Mouse (Mus musculus) thymus, adult 2 months (tissue): ENCODE results near the gene Cacnb4. TPM values are rescaled to one million over a fixed set of nuclear protein-coding genes. Genes with fewer than 3 reads are reported as not detected.

Experiments
- DNase-seq: peaks from one replicate; pipeline ENCODE4 v3.0.0; 2021
- H3K27ac ChIP-seq: fragments of 200-500 bp; 2 replicates; pipeline ENCODE4 v1.5.1; 2012; ENCODE audit warnings: low read length, control low read depth; ENCODE audit not compliant: control insufficient read depth, insufficient read depth
- H3K27me3 ChIP-seq: fragments of 200-500 bp; 2 replicates; pipeline ENCODE4 v1.6.1; 2012; ENCODE audit warnings: mild to moderate bottlenecking, low read length, moderate library complexity, mixed read lengths; ENCODE audit not compliant: control insufficient read depth, insufficient read depth
- H3K36me3 ChIP-seq: fragments of 200-500 bp; 2 replicates; pipeline ENCODE4 v1.6.1; 2012; ENCODE audit warnings: mild to moderate bottlenecking, low read length, moderate library complexity; ENCODE audit not compliant: control insufficient read depth, insufficient read depth
- H3K4me1 ChIP-seq: fragments of 200-500 bp; replicated peaks from 2 replicates; pipeline ENCODE4 v1.6.1; 2012; ENCODE audit warnings: low read length; ENCODE audit not compliant: control insufficient read depth, insufficient read depth
- H3K4me3 ChIP-seq: fragments of 200-500 bp; 2 replicates; pipeline ENCODE4 v1.5.1; 2012; ENCODE audit warnings: mild to moderate bottlenecking, low read length, control low read depth, moderate library complexity; ENCODE audit not compliant: control insufficient read depth, insufficient read depth
- CTCF ChIP-seq: fragments of 200-500 bp; IDR thresholded peaks from 2 replicates; pipeline ENCODE4 v1.5.1; 2012; ENCODE audit warnings: mild to moderate bottlenecking, control low read depth, low read length, moderate library complexity, borderline replicate concordance; ENCODE audit not compliant: control insufficient read depth, poor library complexity, insufficient read depth; ENCODE audit errors: extremely low read depth
- POLR2A ChIP-seq: fragments of 200-500 bp; IDR thresholded peaks from 2 replicates; pipeline ENCODE4 v1.6.1; 2012; ENCODE audit warnings: mild to moderate bottlenecking, low read length, control low read depth, moderate library complexity; ENCODE audit not compliant: control insufficient read depth, poor library complexity, insufficient read depth; ENCODE audit errors: extremely low read depth
- WGBS: fragments of 180-500 bp; shearing (Covaris S2); methylation state at CpG from one replicate; pipeline ENCODE4 v1.1.7; 2018; 5-methylcytosine and 5-hydroxymethylcytosine counted together
- polyA plus RNA-seq: library from polyadenylated mRNA; depleted of rRNA; stranded (reverse); fragments of >200 nt; gene quantifications from 2 replicates; pipeline ENCODE4 v1.2.3, GENCODE M21; 2012

The Cacnb4 gene
- polyA plus RNA-seq, 1 experiment = 0.04 TPM

- 91% methylated on average over 5 of the region's 5 CpGs for WGBS
- Histone ChIP-seq H3K27ac (no peak overlapping the region), H3K36me3 (no peaks in the 10 kb centered on the region), H3K4me3 (no peak overlapping the region), H3K27me3 (no peaks in the 10 kb centered on the region), H3K4me1 (no peaks in the 10 kb centered on the region)
- no peak for DNase-seq
- TF ChIP-seq POLR2A (no peak), CTCF (no peak)
Observed at GRCm38 (mm10) chr2:52656722-52657121, 19.9 kb downstream of the Cacnb4 start.

- TF ChIP-seq CTCF (no peak), POLR2A (no peak)
- Histone ChIP-seq H3K27me3 (no peaks in the 10 kb centered on the region), H3K36me3 (no peaks in the 10 kb centered on the region), H3K27ac (no peak overlapping the region), H3K4me1 (no peaks in the 10 kb centered on the region), H3K4me3 (no peak overlapping the region)
- 29% methylated on average over 4 of the region's 4 CpGs for WGBS
- DNase-seq = no peak
Observed at GRCm38 (mm10) chr2:52654541-52654940, 22.1 kb downstream of the Cacnb4 start.

GRCm38 (mm10) chr2:52651547-52651946 is 25.1 kb downstream of the Cacnb4 start:
- H3K27me3 ChIP-seq = no peaks in the 10 kb centered on the region
- no peak overlapping the region for H3K27ac ChIP-seq
- H3K4me1 ChIP-seq = no peaks in the 10 kb centered on the region
- 93% methylated on average over 6 of the region's 6 CpGs for WGBS
- no peaks in the 10 kb centered on the region for H3K36me3 ChIP-seq
- no peak for DNase-seq
- TF ChIP-seq POLR2A (no peak), CTCF (no peak)
- H3K4me3 ChIP-seq = no peak overlapping the region

GRCm38 (mm10) chr2:52647255-52647998 is 29.2 kb downstream of the Cacnb4 start:
- TF ChIP-seq CTCF = no peak
- no peak for TF ChIP-seq POLR2A
- H3K4me3 ChIP-seq = no peak overlapping the region
- H3K27me3 ChIP-seq = no peaks in the 10 kb centered on the region
- no peak for DNase-seq
- H3K4me1 ChIP-seq = no peaks in the 10 kb centered on the region
- WGBS = 75% methylated on average over 8 of the region's 8 CpGs
- no peak overlapping the region for H3K27ac ChIP-seq
- H3K36me3 ChIP-seq = no peaks in the 10 kb centered on the region

GRCm38 (mm10) chr2:52643657-52644056 is 33.0 kb downstream of the Cacnb4 start:
- 93% methylated on average over 6 of the region's 6 CpGs for WGBS
- H3K4me1 ChIP-seq = no peaks in the 10 kb centered on the region
- H3K4me3 ChIP-seq = no peak overlapping the region
- no peak for DNase-seq
- no peaks in the 10 kb centered on the region for H3K36me3 ChIP-seq
- no peak overlapping the region for H3K27ac ChIP-seq
- no peak for TF ChIP-seq CTCF
- no peak for TF ChIP-seq POLR2A
- no peaks in the 10 kb centered on the region for H3K27me3 ChIP-seq

- Histone ChIP-seq H3K4me1 (no peaks in the 10 kb centered on the region), H3K27me3 (no peaks in the 10 kb centered on the region), H3K36me3 (no peaks in the 10 kb centered on the region), H3K4me3 (no peak overlapping the region), H3K27ac (no peak overlapping the region)
- no peak for DNase-seq
- no peak for TF ChIP-seq POLR2A
- TF ChIP-seq CTCF = no peak
- WGBS = 43% methylated on average over 4 of the region's 4 CpGs
Observed at GRCm38 (mm10) chr2:52639530-52639875, 37.1 kb downstream of the Cacnb4 start.

- H3K27me3 ChIP-seq = no peaks in the 10 kb centered on the region
- TF ChIP-seq CTCF (no peak), POLR2A (no peak)
- no peaks in the 10 kb centered on the region for H3K36me3 ChIP-seq
- WGBS = 90% methylated on average over 6 of the region's 6 CpGs
- no peaks in the 10 kb centered on the region for H3K4me1 ChIP-seq
- no peak overlapping the region for H3K4me3 ChIP-seq
- no peak for DNase-seq
- H3K27ac ChIP-seq = no peak overlapping the region
Observed at GRCm38 (mm10) chr2:52638857-52639529, 37.6 kb downstream of the Cacnb4 start.
